Mouse (Mus musculus) ES-Bruce4 (cell line): ENCODE results near the gene Gria1. TPM values are rescaled to one million over a fixed set of nuclear protein-coding genes. Genes with fewer than 3 reads are reported as not detected.

ENCODE experiments used
- H3K27ac ChIP-seq: 2 replicates; pipeline ENCODE4 v1.5.1; 2012; ENCODE audit warnings: low read length, inconsistent platforms; ENCODE audit not compliant: insufficient read depth
- H3K27me3 ChIP-seq: 2 replicates; pipeline ENCODE4 v1.6.1; 2012; ENCODE audit warnings: mild to moderate bottlenecking, low read length, inconsistent platforms; ENCODE audit not compliant: control insufficient read depth, poor library complexity, insufficient read depth, severe bottlenecking
- H3K36me3 ChIP-seq: 2 replicates; pipeline ENCODE4 v1.6.1; 2012; ENCODE audit warnings: inconsistent platforms, mild to moderate bottlenecking, low read length, moderate library complexity; ENCODE audit not compliant: control insufficient read depth, poor library complexity, insufficient read depth, severe bottlenecking
- H3K4me1 ChIP-seq: one replicate; pipeline ENCODE4 v1.8.1; 2011; ENCODE audit warnings: low read length; ENCODE audit not compliant: control insufficient read depth, insufficient read depth
- H3K4me3 ChIP-seq: 2 replicates; pipeline ENCODE4 v1.5.1; 2011; ENCODE audit warnings: low read depth, mild to moderate bottlenecking, low read length
- H3K9ac ChIP-seq: 2 replicates; pipeline ENCODE4 v1.6.1; 2012; ENCODE audit warnings: low read depth, mild to moderate bottlenecking, inconsistent platforms; ENCODE audit not compliant: poor library complexity, severe bottlenecking
- H3K9me3 ChIP-seq: replicated peaks from 2 replicates; pipeline ENCODE4 v1.6.1; 2012; ENCODE audit warnings: mild to moderate bottlenecking, low read length, inconsistent platforms; ENCODE audit not compliant: control insufficient read depth, poor library complexity, insufficient read depth, severe bottlenecking
- CTCF ChIP-seq: IDR thresholded peaks from one replicate; pipeline ENCODE4 v1.8.1; 2011; ENCODE audit warnings: low read depth, low read length
- EP300 ChIP-seq: IDR thresholded peaks from 2 replicates; pipeline ENCODE4 v1.6.1; 2011; ENCODE audit warnings: low read depth, low read length; ENCODE audit not compliant: insufficient read depth
- POLR2A ChIP-seq: IDR thresholded peaks from one replicate; pipeline ENCODE4 v1.8.1; 2011; ENCODE audit warnings: low read length; ENCODE audit not compliant: insufficient read depth
- polyA plus RNA-seq: library from polyadenylated mRNA; stranded (reverse); fragments of >200 nt; gene quantifications from 2 replicates; pipeline ENCODE4 v1.2.4, GENCODE M21; 2011; ENCODE audit warnings: low read depth; ENCODE audit not compliant: missing spikeins, insufficient read depth, insufficient read length

Gria1 gene
- polyA plus RNA-seq, 1 experiment, result not detected

- no peaks in the 10 kb centered on the region for H3K36me3 ChIP-seq
- H3K4me1 ChIP-seq, result no peaks in the 10 kb centered on the region
- H3K4me3 ChIP-seq, result no peak overlapping the region
- H3K27me3 ChIP-seq, result no peaks in the 10 kb centered on the region
- no peaks in the 10 kb centered on the region for H3K9me3 ChIP-seq
- no peak overlapping the region for H3K9ac ChIP-seq
- H3K27ac ChIP-seq, result no peak overlapping the region
- no peak for TF ChIP-seq CTCF
- no peak for TF ChIP-seq EP300
- TF ChIP-seq POLR2A, result no peak
Observed at GRCm38 (mm10) chr11:57214079-57214478, 202.9 kb downstream of the Gria1 start.

GRCm38 (mm10) chr11:57214583-57214982 lies 203.4 kb downstream of the Gria1 start:
- no peak for TF ChIP-seq POLR2A
- TF ChIP-seq EP300, result no peak
- no peak for TF ChIP-seq CTCF
- Histone ChIP-seq H3K9ac (no peak overlapping the region), H3K4me3 (no peak overlapping the region), H3K36me3 (no peaks in the 10 kb centered on the region), H3K4me1 (no peaks in the 10 kb centered on the region), H3K27ac (no peak overlapping the region), H3K9me3 (no peaks in the 10 kb centered on the region), H3K27me3 (no peaks in the 10 kb centered on the region)

GRCm38 (mm10) chr11:57222797-57223569 lies 211.8 kb downstream of the Gria1 start:
- H3K9me3 ChIP-seq, result no peaks in the 10 kb centered on the region
- no peaks in the 10 kb centered on the region for H3K27me3 ChIP-seq
- no peak overlapping the region for H3K9ac ChIP-seq
- no peak overlapping the region for H3K4me3 ChIP-seq
- TF ChIP-seq EP300 (no peak), POLR2A (no peak), CTCF (no peak)
- H3K36me3 ChIP-seq, result no peaks in the 10 kb centered on the region
- H3K27ac ChIP-seq, result no peak overlapping the region
- H3K4me1 ChIP-seq, result no peaks in the 10 kb centered on the region

- H3K27ac ChIP-seq, result no peak overlapping the region
- no peaks in the 10 kb centered on the region for H3K27me3 ChIP-seq
- H3K4me1 ChIP-seq, result no peaks in the 10 kb centered on the region
- H3K9me3 ChIP-seq, result peaks cover 7% of the 10 kb centered on the region
- no peaks in the 10 kb centered on the region for H3K36me3 ChIP-seq
- no peak overlapping the region for H3K4me3 ChIP-seq
- H3K9ac ChIP-seq, result no peak overlapping the region
- TF ChIP-seq CTCF, result no peak
- TF ChIP-seq EP300, result no peak
- no peak for TF ChIP-seq POLR2A
Observed at GRCm38 (mm10) chr11:57235446-57235845, 224.3 kb downstream of the Gria1 start.

- no peaks in the 10 kb centered on the region for H3K36me3 ChIP-seq
- H3K27ac ChIP-seq, result no peak overlapping the region
- H3K27me3 ChIP-seq, result no peaks in the 10 kb centered on the region
- peaks cover 7% of the 10 kb centered on the region for H3K9me3 ChIP-seq
- no peak for TF ChIP-seq CTCF
- TF ChIP-seq EP300, result no peak
- TF ChIP-seq POLR2A, result no peak
- H3K4me1 ChIP-seq, result no peaks in the 10 kb centered on the region
- no peak overlapping the region for H3K4me3 ChIP-seq
- H3K9ac ChIP-seq, result no peak overlapping the region
Observed at GRCm38 (mm10) chr11:57236431-57236830, 225.2 kb downstream of the Gria1 start.

- no peak overlapping the region for H3K27ac ChIP-seq
- no peak overlapping the region for H3K9ac ChIP-seq
- H3K36me3 ChIP-seq, result no peaks in the 10 kb centered on the region
- H3K4me3 ChIP-seq, result no peak overlapping the region
- no peaks in the 10 kb centered on the region for H3K27me3 ChIP-seq
- no peaks in the 10 kb centered on the region for H3K9me3 ChIP-seq
- TF ChIP-seq EP300 (no peak), POLR2A (no peak), CTCF (no peak)
- H3K4me1 ChIP-seq, result no peaks in the 10 kb centered on the region
Observed at GRCm38 (mm10) chr11:57239758-57240157, 228.6 kb downstream of the Gria1 start.

GRCm38 (mm10) chr11:57243835-57244234 lies 232.6 kb downstream of the Gria1 start:
- H3K4me1 ChIP-seq, result no peaks in the 10 kb centered on the region
- H3K9ac ChIP-seq, result no peak overlapping the region
- no peak overlapping the region for H3K4me3 ChIP-seq
- TF ChIP-seq EP300 (no peak), POLR2A (no peak), CTCF (no peak)
- no peak overlapping the region for H3K27ac ChIP-seq
- H3K9me3 ChIP-seq, result no peaks in the 10 kb centered on the region
- H3K36me3 ChIP-seq, result no peaks in the 10 kb centered on the region
- H3K27me3 ChIP-seq, result no peaks in the 10 kb centered on the region; the same call in none of the 2 replicates
